Mouse (Mus musculus): ENCODE data around the gene Nln. TPM values are rescaled to one million over a fixed set of nuclear protein-coding genes. Genes with fewer than 3 reads are reported as not detected.

The Nln gene
- total and polyA plus RNA-seq, 3 experiments = 38.5 to 76.5 (median 51.2) TPM

DNA sequence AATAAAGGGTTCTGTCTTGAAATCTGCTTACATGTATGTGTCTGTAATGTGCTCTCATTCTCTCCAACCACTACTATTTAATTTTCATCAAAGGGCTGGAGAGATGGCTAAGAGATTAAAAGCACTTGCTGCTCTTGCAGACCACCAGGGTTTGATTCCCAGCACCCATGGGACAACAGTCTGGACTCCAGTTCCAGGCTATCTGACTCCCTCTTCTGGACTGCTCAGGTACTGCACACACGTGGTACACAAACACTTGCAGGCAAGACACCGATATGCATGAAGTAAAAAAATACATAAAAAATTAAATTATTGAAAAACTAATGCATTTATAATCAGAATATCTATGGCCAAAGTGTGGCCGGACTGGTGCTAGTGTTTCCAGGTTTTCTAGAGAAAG, 127.0 kb downstream of the Nln start:
- no peak for DNase-seq (ENCODE audit: extremely low read depth)
- Histone ChIP-seq H3K9me3 (replicated peaks; ENCODE audit: low read length) (peaks cover 2% of the 10 kb centered on the region), H3K36me3 (replicated peaks in 1 of 2; ENCODE audit: control insufficient read depth in 1 of 2, insufficient read depth in 1 of 2, low read length in 1 of 2) (no peaks in the 10 kb centered on the region), H3K27ac (ENCODE audit: insufficient read depth, low read depth) (no peak overlapping the region), H3K9ac (ENCODE audit: insufficient read depth, low read depth) (no peak overlapping the region), H3K27me3 (replicated peaks) (no peaks in the 10 kb centered on the region), H3K4me1 (ENCODE audit: control insufficient read depth in 1 of 2, insufficient read depth in 2 of 2) (peaks cover 4 to 7% of the 10 kb centered on the region in 2 experiments; a peak in 3 of 4 replicates), H3K79me2 (replicated peaks; ENCODE audit: control insufficient read depth, extremely low read depth, insufficient read depth, poor library complexity, severe bottlenecking) (no peaks in the 10 kb centered on the region), H3K4me2 (ENCODE audit: insufficient read depth, low read depth, poor library complexity, severe bottlenecking) (no peak overlapping the region), H3K4me3 (replicated peaks in 1 of 3; ENCODE audit: low read depth in 2 of 3, low read length in 2 of 3, poor library complexity in 1 of 3) (no peak overlapping the region)
- in situ Hi-C loops (cut with MboI; ENCODE audit: low pct_ligation_motif_present, low pct_unique_long_range_greater_than_20kb, low sequenced_read_pairs) = no loop called here
- TF ChIP-seq MYC (IDR thresholded peaks at IDR 0.05; ENCODE audit: low read depth, low read length) = no peak
- TF ChIP-seq CHD1 (IDR thresholded peaks at IDR 0.05; ENCODE audit: low read depth, low read length) = no peak
- TF ChIP-seq USF2 (conservative IDR thresholded peaks at IDR 0.05; ENCODE audit: low read depth, low read length) = no peak
- TF ChIP-seq RAD21 (IDR thresholded peaks at IDR 0.05; ENCODE audit: low read depth, low read length) = no peak; the same call in 1 of the 2 replicates
- TF ChIP-seq MAFK (IDR thresholded peaks at IDR 0.05; ENCODE audit: insufficient replicate concordance, low read length) = no peak
- TF ChIP-seq ZC3H11A (IDR thresholded peaks at IDR 0.05; ENCODE audit: low read depth, low read length) = no peak
- no peak for TF ChIP-seq BHLHE40 (IDR thresholded peaks at IDR 0.05; ENCODE audit: low read depth, low read length)
- TF ChIP-seq SMC3 (IDR thresholded peaks at IDR 0.05; ENCODE audit: low read depth, low read length) = no peak
- no peak for TF ChIP-seq ZMIZ1 (IDR thresholded peaks at IDR 0.05; ENCODE audit: low read depth, low read length)
- dilution Hi-C loops (cut with MboI; ENCODE audit: extremely low pct_ligation_motif_present, extremely low pct_unique_long_range_greater_than_20kb, low sequenced_read_pairs) = no loop called here

GRCm38 (mm10) chr13:103980414-103980813, 129.0 kb downstream of the Nln start:
- no peak overlapping the region for H3K4me3 ChIP-seq (replicated peaks in 1 of 3; ENCODE audit: low read depth in 2 of 3, low read length in 2 of 3, poor library complexity in 1 of 3)
- in situ Hi-C loops (cut with MboI; ENCODE audit: low pct_ligation_motif_present, low pct_unique_long_range_greater_than_20kb, low sequenced_read_pairs) (no loop called here), dilution Hi-C loops (cut with MboI; ENCODE audit: extremely low pct_ligation_motif_present, extremely low pct_unique_long_range_greater_than_20kb, low sequenced_read_pairs) (no loop called here)

GRCm38 (mm10) chr13:103978286-103978866, 131.0 kb downstream of the Nln start:
- H3K4me2 ChIP-seq (ENCODE audit: insufficient read depth, low read depth, poor library complexity, severe bottlenecking) = no peak overlapping the region
- H3K4me1 ChIP-seq (ENCODE audit: control insufficient read depth in 1 of 2, insufficient read depth in 2 of 2) = no peaks in the 10 kb centered on the region
- no peaks in the 10 kb centered on the region for H3K27me3 ChIP-seq (replicated peaks)
- DNase-seq (ENCODE audit: extremely low read depth) = no peak
- H3K79me2 ChIP-seq (replicated peaks; ENCODE audit: control insufficient read depth, extremely low read depth, insufficient read depth, poor library complexity, severe bottlenecking) = no peaks in the 10 kb centered on the region
- no peak overlapping the region for H3K9ac ChIP-seq (ENCODE audit: insufficient read depth, low read depth)
- in situ Hi-C loops (cut with MboI; ENCODE audit: low pct_ligation_motif_present, low pct_unique_long_range_greater_than_20kb, low sequenced_read_pairs) = no loop called here
- H3K4me3 ChIP-seq (replicated peaks in 1 of 3; ENCODE audit: low read depth in 2 of 3, low read length in 2 of 3, poor library complexity in 1 of 3) = no peak overlapping the region
- H3K36me3 ChIP-seq (replicated peaks in 1 of 2; ENCODE audit: control insufficient read depth in 1 of 2, insufficient read depth in 1 of 2, low read length in 1 of 2) = no peaks in the 10 kb centered on the region
- TF ChIP-seq RAD21 (IDR thresholded peaks at IDR 0.05; ENCODE audit: low read depth, low read length) = no peak
- TF ChIP-seq ZC3H11A (IDR thresholded peaks at IDR 0.05; ENCODE audit: low read depth, low read length) = no peak
- TF ChIP-seq HCFC1 (IDR thresholded peaks at IDR 0.05; ENCODE audit: low read depth, low read length) = no peak
- no peak for TF ChIP-seq ZNF384 (IDR thresholded peaks at IDR 0.05; ENCODE audit: low read depth, low read length)
- TF ChIP-seq TBP (conservative IDR thresholded peaks at IDR 0.05; ENCODE audit: low read depth, low read length) = no peak
- no peak for TF ChIP-seq ETS1 (conservative IDR thresholded peaks at IDR 0.05; ENCODE audit: low read depth, low read length)
- dilution Hi-C loops (cut with MboI; ENCODE audit: extremely low pct_ligation_motif_present, extremely low pct_unique_long_range_greater_than_20kb, low sequenced_read_pairs) = no loop called here
- no peak overlapping the region for H3K27ac ChIP-seq (ENCODE audit: insufficient read depth, low read depth)
- H3K9me3 ChIP-seq (replicated peaks; ENCODE audit: low read length) = peaks cover 2% of the 10 kb centered on the region

More at GRCm38 (mm10) chr13:103980414-103980813, 129.0 kb downstream of the Nln start:
- Histone ChIP-seq H3K27ac (ENCODE audit: insufficient read depth, low read depth) (no peak overlapping the region), H3K36me3 (replicated peaks in 1 of 2; ENCODE audit: control insufficient read depth in 1 of 2, insufficient read depth in 1 of 2, low read length in 1 of 2) (no peaks in the 10 kb centered on the region), H3K27me3 (replicated peaks) (no peaks in the 10 kb centered on the region), H3K9me3 (replicated peaks; ENCODE audit: low read length) (peaks cover 2% of the 10 kb centered on the region), H3K4me1 (ENCODE audit: control insufficient read depth in 1 of 2, insufficient read depth in 2 of 2) (peaks cover 0 to 4% of the 10 kb centered on the region in 2 experiments; a peak in 2 of 4 replicates), H3K9ac (ENCODE audit: insufficient read depth, low read depth) (no peak overlapping the region), H3K79me2 (replicated peaks; ENCODE audit: control insufficient read depth, extremely low read depth, insufficient read depth, poor library complexity, severe bottlenecking) (no peaks in the 10 kb centered on the region), H3K4me2 (ENCODE audit: insufficient read depth, low read depth, poor library complexity, severe bottlenecking) (no peak overlapping the region)
- TF ChIP-seq EP300 (IDR thresholded peaks at IDR 0.05; ENCODE audit: low read length) = no peak
- TF ChIP-seq BHLHE40 (IDR thresholded peaks at IDR 0.05; ENCODE audit: low read depth, low read length) = no peak
- no peak for TF ChIP-seq SMC3 (IDR thresholded peaks at IDR 0.05; ENCODE audit: low read depth, low read length)
- no peak for TF ChIP-seq MEF2A (IDR thresholded peaks at IDR 0.05; ENCODE audit: borderline replicate concordance, low read depth, low read length)
- TF ChIP-seq RCOR1 (conservative IDR thresholded peaks at IDR 0.05; ENCODE audit: low read depth, low read length) = no peak
- TF ChIP-seq JUND (conservative IDR thresholded peaks at IDR 0.05; ENCODE audit: low read depth, low read length) = no peak
- TF ChIP-seq ETS1 (conservative IDR thresholded peaks at IDR 0.05; ENCODE audit: low read depth, low read length) = no peak
- no peak for TF ChIP-seq ZNF384 (IDR thresholded peaks at IDR 0.05; ENCODE audit: low read depth, low read length)
- TF ChIP-seq NRF1 (IDR thresholded peaks at IDR 0.05; ENCODE audit: low read depth, low read length) = no peak
- no peak for DNase-seq (ENCODE audit: extremely low read depth)

Data from CH12.LX (cell line).